Mouse (Mus musculus): ENCODE data around the gene Dnah10. TPM values are rescaled to one million over a fixed set of nuclear protein-coding genes. Genes with fewer than 3 reads are reported as not detected.
"Not testable (repeated sequence)": the region's sequence is repeated elsewhere in the genome, so short reads cannot be mapped to it uniquely, and the experiment has no call there.

Gene Dnah10
- polyA plus RNA-seq, 1 experiment from 2014 or later, result 0.12 TPM

GRCm38 (mm10) chr5:124741898-124742599 lies 17.2 kb downstream of the Dnah10 start:
- Histone ChIP-seq H3K4me2 (ENCODE audit: low read depth, low read length, severe bottlenecking) (no peak overlapping the region), H3K4me3 (ENCODE audit: low read depth, low read length) (no peak overlapping the region), H3K9me3 (ENCODE audit: control insufficient read depth, low read length) (no peaks in the 10 kb centered on the region; the same call in 1 of the 2 replicates), H3K9ac (ENCODE audit: low read length) (no peak overlapping the region), H3K27me3 (ENCODE audit: control insufficient read depth, insufficient read depth, low read length) (no peaks in the 10 kb centered on the region), H3K4me1 (replicated peaks; ENCODE audit: control insufficient read depth, insufficient read depth, low read length) (no peaks in the 10 kb centered on the region), H3K27ac (ENCODE audit: low read depth, low read length) (no peak overlapping the region), H3K36me3 (ENCODE audit: control insufficient read depth, insufficient read depth, low read length) (no peaks in the 10 kb centered on the region)
- ATAC-seq (replicated peaks; ENCODE audit: low FRiP score) (no peak), DNase-seq (ENCODE audit: low spot score) (no peak)
- 97% methylated on average over 21 of the region's 21 CpGs for WGBS

GRCm38 (mm10) chr5:124743841-124744240 lies 19.0 kb downstream of the Dnah10 start:
- Histone ChIP-seq H3K9me3 (ENCODE audit: control insufficient read depth, low read length) (no peaks in the 10 kb centered on the region; the same call in 1 of the 2 replicates), H3K4me2 (ENCODE audit: low read depth, low read length, severe bottlenecking) (no peak overlapping the region), H3K27me3 (ENCODE audit: control insufficient read depth, insufficient read depth, low read length) (no peaks in the 10 kb centered on the region), H3K9ac (ENCODE audit: low read length) (no peak overlapping the region), H3K4me3 (ENCODE audit: low read depth, low read length) (no peak overlapping the region), H3K36me3 (ENCODE audit: control insufficient read depth, insufficient read depth, low read length) (no peaks in the 10 kb centered on the region), H3K27ac (ENCODE audit: low read depth, low read length) (no peak overlapping the region), H3K4me1 (replicated peaks; ENCODE audit: control insufficient read depth, insufficient read depth, low read length) (no peaks in the 10 kb centered on the region)
- WGBS, result 85% methylated on average over 3 of the region's 3 CpGs
- DNase-seq (ENCODE audit: low spot score), result no peak
- ATAC-seq (replicated peaks; ENCODE audit: low FRiP score), result no peak

DNA sequence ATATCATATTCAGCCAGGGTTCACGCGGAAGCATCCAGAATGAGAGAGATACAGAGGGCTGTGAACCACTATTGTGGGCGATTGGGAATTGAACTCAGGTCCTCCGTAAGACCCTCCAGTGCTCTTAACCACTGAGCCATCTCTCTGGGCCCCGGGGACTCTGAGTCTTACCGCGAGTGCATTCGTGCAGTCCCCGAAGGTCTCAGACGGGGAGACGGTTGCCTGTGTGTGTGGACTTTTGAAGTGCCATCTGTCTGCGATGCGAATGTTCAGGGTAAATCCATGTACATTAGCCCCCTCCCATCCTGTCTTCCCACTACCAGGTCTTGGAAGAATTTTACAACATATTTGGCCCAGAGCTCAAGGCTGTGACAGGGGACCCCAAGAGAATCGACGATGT lies 21.3 kb downstream of the Dnah10 start:
- Histone ChIP-seq H3K36me3 (ENCODE audit: control insufficient read depth, insufficient read depth, low read length) (no peaks in the 10 kb centered on the region), H3K27ac (ENCODE audit: low read depth, low read length) (no peak overlapping the region), H3K4me3 (ENCODE audit: low read depth, low read length) (no peak overlapping the region), H3K9ac (ENCODE audit: low read length) (no peak overlapping the region), H3K4me1 (replicated peaks; ENCODE audit: control insufficient read depth, insufficient read depth, low read length) (no peaks in the 10 kb centered on the region), H3K27me3 (ENCODE audit: control insufficient read depth, insufficient read depth, low read length) (no peaks in the 10 kb centered on the region), H3K4me2 (ENCODE audit: low read depth, low read length, severe bottlenecking) (no peak overlapping the region), H3K9me3 (ENCODE audit: control insufficient read depth, low read length) (no peaks in the 10 kb centered on the region; the same call in 1 of the 2 replicates)
- DNase-seq (ENCODE audit: low spot score) (no peak), ATAC-seq (replicated peaks; ENCODE audit: low FRiP score) (no peak)
- WGBS, result 94% methylated on average over 15 of the region's 15 CpGs

GRCm38 (mm10) chr5:124748296-124748695 lies 23.4 kb downstream of the Dnah10 start:
- H3K9ac ChIP-seq (ENCODE audit: low read length), result no peak overlapping the region
- H3K4me1 ChIP-seq (replicated peaks; ENCODE audit: control insufficient read depth, insufficient read depth, low read length), result no peaks in the 10 kb centered on the region
- H3K9me3 ChIP-seq (ENCODE audit: control insufficient read depth, low read length), result no peaks in the 10 kb centered on the region
- H3K36me3 ChIP-seq (ENCODE audit: control insufficient read depth, insufficient read depth, low read length), result no peaks in the 10 kb centered on the region
- no peak for ATAC-seq (replicated peaks; ENCODE audit: low FRiP score)
- no peak for DNase-seq (ENCODE audit: low spot score)
- H3K4me2 ChIP-seq (ENCODE audit: low read depth, low read length, severe bottlenecking), result no peak overlapping the region
- H3K27me3 ChIP-seq (ENCODE audit: control insufficient read depth, insufficient read depth, low read length), result no peaks in the 10 kb centered on the region
- H3K4me3 ChIP-seq (ENCODE audit: low read depth, low read length), result no peak overlapping the region
- H3K27ac ChIP-seq (ENCODE audit: low read depth, low read length), result no peak overlapping the region
- WGBS, result 87% methylated on average over 18 of the region's 18 CpGs

DNA sequence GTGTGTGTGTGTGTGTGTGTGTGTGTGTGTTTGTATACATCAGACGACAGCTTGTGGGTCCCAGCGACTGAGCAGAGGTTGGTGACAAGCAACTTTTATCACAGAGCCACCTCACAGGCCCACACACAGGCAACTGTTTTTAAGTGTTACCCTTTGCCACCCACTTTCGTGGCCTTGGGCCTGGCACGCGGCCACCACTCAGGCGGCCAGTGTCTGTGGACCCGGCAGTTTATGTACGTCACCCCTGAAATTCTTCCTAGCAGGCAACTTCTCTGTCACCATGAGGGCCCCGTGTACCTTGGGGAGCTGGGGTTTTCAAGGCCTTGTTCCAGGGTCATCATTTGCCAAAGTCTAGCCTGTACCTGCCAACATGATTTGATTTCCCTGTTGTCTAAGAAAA lies 26.8 kb downstream of the Dnah10 start:
- Histone ChIP-seq H3K9ac (ENCODE audit: low read length) (no peak overlapping the region), H3K4me2 (ENCODE audit: low read depth, low read length, severe bottlenecking) (no peak overlapping the region), H3K36me3 (ENCODE audit: control insufficient read depth, insufficient read depth, low read length) (no peaks in the 10 kb centered on the region), H3K27me3 (ENCODE audit: control insufficient read depth, insufficient read depth, low read length) (no peaks in the 10 kb centered on the region), H3K4me1 (replicated peaks; ENCODE audit: control insufficient read depth, insufficient read depth, low read length) (no peaks in the 10 kb centered on the region), H3K4me3 (ENCODE audit: low read depth, low read length) (no peak overlapping the region), H3K9me3 (ENCODE audit: control insufficient read depth, low read length) (no peaks in the 10 kb centered on the region), H3K27ac (ENCODE audit: low read depth, low read length) (no peak overlapping the region)
- no peak for DNase-seq (ENCODE audit: low spot score)
- 91% methylated on average over 9 of the region's 9 CpGs for WGBS
- ATAC-seq (replicated peaks; ENCODE audit: low FRiP score), result no peak

DNA sequence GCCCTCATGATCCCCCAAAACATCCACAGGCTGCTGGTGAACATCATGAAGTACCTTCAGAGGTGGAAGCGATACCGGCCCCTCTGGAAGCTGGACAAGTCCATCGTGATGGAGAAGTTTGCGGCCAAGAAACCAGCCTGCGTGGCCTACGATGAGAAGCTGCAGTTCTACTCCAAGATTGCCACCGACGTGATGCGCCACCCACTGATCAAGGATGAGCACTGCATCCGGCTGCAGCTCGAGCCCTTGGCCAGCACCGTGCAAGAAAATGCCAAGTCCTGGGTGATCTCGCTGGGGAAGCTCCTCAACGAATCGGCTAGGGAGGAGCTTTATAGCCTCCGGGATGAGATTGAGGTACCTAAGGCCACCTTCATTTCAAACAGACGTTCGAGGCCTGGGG lies 36.1 kb downstream of the Dnah10 start:
- Histone ChIP-seq H3K27ac (ENCODE audit: low read depth, low read length) (no peak overlapping the region), H3K36me3 (ENCODE audit: control insufficient read depth, insufficient read depth, low read length) (no peaks in the 10 kb centered on the region), H3K4me2 (ENCODE audit: low read depth, low read length, severe bottlenecking) (no peak overlapping the region), H3K9me3 (ENCODE audit: control insufficient read depth, low read length) (no peaks in the 10 kb centered on the region), H3K4me1 (replicated peaks; ENCODE audit: control insufficient read depth, insufficient read depth, low read length) (no peaks in the 10 kb centered on the region), H3K4me3 (ENCODE audit: low read depth, low read length) (no peak overlapping the region), H3K9ac (ENCODE audit: low read length) (no peak overlapping the region), H3K27me3 (ENCODE audit: control insufficient read depth, insufficient read depth, low read length) (no peaks in the 10 kb centered on the region)
- DNase-seq (ENCODE audit: low spot score) (no peak), ATAC-seq (replicated peaks; ENCODE audit: low FRiP score) (no peak)
- WGBS, result 65% methylated on average over 18 of the region's 18 CpGs

- no peaks in the 10 kb centered on the region for H3K9me3 ChIP-seq (ENCODE audit: control insufficient read depth, low read length)
- H3K36me3 ChIP-seq (ENCODE audit: control insufficient read depth, insufficient read depth, low read length), result no peaks in the 10 kb centered on the region
- no peaks in the 10 kb centered on the region for H3K27me3 ChIP-seq (ENCODE audit: control insufficient read depth, insufficient read depth, low read length)
- no peak for DNase-seq (ENCODE audit: low spot score)
- 82% methylated on average over 1 of the region's 1 CpGs for WGBS
- no peak overlapping the region for H3K4me3 ChIP-seq (ENCODE audit: low read depth, low read length)
- no peaks in the 10 kb centered on the region for H3K4me1 ChIP-seq (replicated peaks; ENCODE audit: control insufficient read depth, insufficient read depth, low read length)
- H3K9ac ChIP-seq (ENCODE audit: low read length), result no peak overlapping the region
- H3K4me2 ChIP-seq (ENCODE audit: low read depth, low read length, severe bottlenecking), result no peak overlapping the region
- no peak for ATAC-seq (replicated peaks; ENCODE audit: low FRiP score)
- H3K27ac ChIP-seq (ENCODE audit: low read depth, low read length), result no peak overlapping the region
Measured at GRCm38 (mm10) chr5:124761787-124762186, 36.9 kb downstream of the Dnah10 start.

DNA sequence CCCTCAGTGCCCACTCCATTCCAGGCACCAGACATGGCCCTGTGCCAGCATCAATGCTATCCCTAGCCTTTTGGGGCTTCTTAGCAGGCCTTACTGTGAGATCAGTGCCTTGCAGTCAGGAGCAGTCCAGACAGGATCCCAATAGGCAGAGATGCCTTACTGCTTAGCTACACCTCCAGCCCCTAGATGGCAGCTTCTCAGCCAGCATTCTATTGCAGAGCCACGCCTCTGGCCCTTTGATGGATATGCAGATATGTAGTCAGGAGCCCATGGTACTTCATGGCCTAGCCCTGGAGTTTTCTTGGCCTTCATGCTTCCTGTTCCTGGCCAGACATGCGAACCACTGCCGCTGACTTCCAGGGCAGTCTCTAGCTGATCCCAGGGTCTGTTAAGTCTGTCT lies 49.7 kb downstream of the Dnah10 start:
- no peaks in the 10 kb centered on the region for H3K36me3 ChIP-seq (ENCODE audit: control insufficient read depth, insufficient read depth, low read length)
- no peaks in the 10 kb centered on the region for H3K27me3 ChIP-seq (ENCODE audit: control insufficient read depth, insufficient read depth, low read length)
- no peak for ATAC-seq (replicated peaks; ENCODE audit: low FRiP score)

DNA sequence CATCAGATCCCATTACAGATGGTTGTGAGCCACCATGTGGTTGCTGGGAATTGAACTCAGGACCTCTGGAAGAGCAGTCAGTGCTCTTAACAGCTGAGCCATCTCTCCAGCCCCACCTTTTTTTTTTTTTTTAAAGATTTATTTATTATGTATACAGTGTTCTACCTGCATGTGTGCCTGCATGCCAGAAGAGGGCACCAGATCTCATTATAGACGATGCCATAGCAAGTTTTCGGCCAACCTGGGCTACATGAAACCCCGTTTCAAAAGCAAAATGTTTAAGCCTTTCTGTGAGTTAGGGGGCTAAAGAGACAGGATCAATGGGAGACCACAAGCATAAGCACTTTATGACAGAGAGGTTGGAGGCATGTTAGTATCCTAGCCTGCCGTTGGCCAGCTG lies 51.4 kb downstream of the Dnah10 start:
- not testable (repeated sequence) for H3K4me3 ChIP-seq (ENCODE audit: low read depth, low read length); H3K27ac ChIP-seq (ENCODE audit: low read depth, low read length); H3K27me3 ChIP-seq (ENCODE audit: control insufficient read depth, insufficient read depth, low read length); DNase-seq (ENCODE audit: low spot score); ATAC-seq (replicated peaks; ENCODE audit: low FRiP score); H3K4me1 ChIP-seq (replicated peaks; ENCODE audit: control insufficient read depth, insufficient read depth, low read length); H3K9ac ChIP-seq (ENCODE audit: low read length); H3K36me3 ChIP-seq (ENCODE audit: control insufficient read depth, insufficient read depth, low read length); H3K9me3 ChIP-seq (ENCODE audit: control insufficient read depth, low read length); H3K4me2 ChIP-seq (ENCODE audit: low read depth, low read length, severe bottlenecking)
- 88% methylated on average over 4 of the region's 4 CpGs for WGBS

More for the DNA sequence above, 49.7 kb downstream of the Dnah10 start:
- WGBS, result 83% methylated on average over 3 of the region's 3 CpGs
- DNase-seq (ENCODE audit: low spot score), result no peak
- H3K4me2 ChIP-seq (ENCODE audit: low read depth, low read length, severe bottlenecking), result no peak overlapping the region
- H3K4me3 ChIP-seq (ENCODE audit: low read depth, low read length), result no peak overlapping the region
- H3K4me1 ChIP-seq (replicated peaks; ENCODE audit: control insufficient read depth, insufficient read depth, low read length), result no peaks in the 10 kb centered on the region
- no peak overlapping the region for H3K27ac ChIP-seq (ENCODE audit: low read depth, low read length)
- no peaks in the 10 kb centered on the region for H3K9me3 ChIP-seq (ENCODE audit: control insufficient read depth, low read length)
- no peak overlapping the region for H3K9ac ChIP-seq (ENCODE audit: low read length)

Measured in forebrain, embryonic 11.5 days (tissue).